Mouse (Mus musculus) limb, embryonic 10.5 days (tissue): ENCODE measurements at regions not wholly inside any gene's neighbourhood (a gene's known extent, or its start where the extent isn't known, plus 50 kb on each side); places are given as distances from the start of the nearest gene placed in this dataset.
"Not testable (repeated sequence)": the region's sequence is repeated elsewhere in the genome, so short reads cannot be mapped to it uniquely, and the experiment has no call there.

Experiments
- DNase-seq: peaks from one replicate; pipeline ENCODE4 v3.0.0-alpha.2; 2017; ENCODE audit warnings: low spot score
- H3K27ac ChIP-seq: fragments of 300-500 bp; sonication (generic); 2 replicates; pipeline ENCODE4 v1.5.1; 2016; ENCODE audit warnings: mild to moderate bottlenecking
- H3K27me3 ChIP-seq: fragments of 300-500 bp; sonication (generic); 2 replicates; pipeline ENCODE4 v1.6.1; 2016; ENCODE audit warnings: low read depth, mild to moderate bottlenecking; ENCODE audit not compliant: poor library complexity, severe bottlenecking
- H3K36me3 ChIP-seq: fragments of 300-500 bp; sonication (generic); 2 replicates; pipeline ENCODE4 v1.6.1; 2016; ENCODE audit warnings: mild to moderate bottlenecking, moderate library complexity
- H3K4me1 ChIP-seq: fragments of 300-500 bp; sonication (generic); 2 replicates; pipeline ENCODE4 v1.6.1; 2016
- H3K4me3 ChIP-seq: fragments of 300-500 bp; sonication (generic); 2 replicates; pipeline ENCODE4 v1.5.1; 2016; ENCODE audit warnings: mild to moderate bottlenecking, moderate library complexity
- H3K9me3 ChIP-seq: fragments of 300-500 bp; sonication (generic); replicated peaks from 2 replicates; pipeline ENCODE4 v1.6.1; 2016; ENCODE audit warnings: mild to moderate bottlenecking
- WGBS: fragments of 180-500 bp; shearing (Covaris S2); methylation state at CpG from one replicate; pipeline ENCODE4 v1.1.7; 2016; 5-methylcytosine and 5-hydroxymethylcytosine counted together

GRCm38 (mm10) chr14:100950681-100951119 is 249.4 kb downstream of the Prr30 start:
- 28% methylated on average over 3 of the region's 3 CpGs for WGBS

GRCm38 (mm10) chr14:100947625-100948024 is 252.5 kb downstream of the Prr30 start:
- DNase-seq, H3K9me3 ChIP-seq, H3K27ac ChIP-seq, H3K27me3 ChIP-seq, H3K4me3 ChIP-seq, H3K36me3 ChIP-seq: not testable (repeated sequence)
- peaks cover 12% of the 10 kb centered on the region for H3K4me1 ChIP-seq

More at GRCm38 (mm10) chr14:100950681-100951119, 249.4 kb downstream of the Prr30 start:
- DNase-seq = peak; percentile 45
- Histone ChIP-seq H3K9me3 (no peaks in the 10 kb centered on the region), H3K36me3 (no peaks in the 10 kb centered on the region), H3K4me3 (no peak overlapping the region), H3K4me1 (peaks cover 12% of the 10 kb centered on the region), H3K27ac (peak overlapping the region; percentile 73), H3K27me3 (no peaks in the 10 kb centered on the region)

- H3K27me3 ChIP-seq = no peaks in the 10 kb centered on the region
- H3K36me3 ChIP-seq = no peaks in the 10 kb centered on the region
- WGBS = 80% methylated on average over 2 of the region's 2 CpGs
- no peaks in the 10 kb centered on the region for H3K4me1 ChIP-seq
- DNase-seq = no peak
- no peaks in the 10 kb centered on the region for H3K9me3 ChIP-seq
- H3K4me3 ChIP-seq = no peak overlapping the region
- no peak overlapping the region for H3K27ac ChIP-seq
These were observed 262.7 kb downstream of the Prr30 start for GRCm38 (mm10) chr14:100937358-100937887.

- no peaks in the 10 kb centered on the region for H3K4me1 ChIP-seq
- 92% methylated on average over 7 of the region's 7 CpGs for WGBS
- H3K4me3 ChIP-seq = no peak overlapping the region
- H3K27ac ChIP-seq = no peak overlapping the region
- no peak for DNase-seq
- H3K9me3 ChIP-seq = no peaks in the 10 kb centered on the region
- no peaks in the 10 kb centered on the region for H3K27me3 ChIP-seq
- no peaks in the 10 kb centered on the region for H3K36me3 ChIP-seq
These were observed 265.6 kb downstream of the Prr30 start for GRCm38 (mm10) chr14:100934554-100934953.

- H3K4me1 ChIP-seq = peaks cover 15% of the 10 kb centered on the region
- H3K36me3 ChIP-seq = no peaks in the 10 kb centered on the region
- no peaks in the 10 kb centered on the region for H3K9me3 ChIP-seq
- no peak for DNase-seq
- H3K4me3 ChIP-seq = no peak overlapping the region
- no peak overlapping the region for H3K27ac ChIP-seq
- no peaks in the 10 kb centered on the region for H3K27me3 ChIP-seq
- 91% methylated on average over 6 of the region's 6 CpGs for WGBS
These were observed 275.2 kb downstream of the Prr30 start for GRCm38 (mm10) chr14:100924880-100925279.

- 7% methylated on average over 2 of the region's 2 CpGs for WGBS
- no peaks in the 10 kb centered on the region for H3K27me3 ChIP-seq
- no peaks in the 10 kb centered on the region for H3K36me3 ChIP-seq
- no peak overlapping the region for H3K4me3 ChIP-seq
- peak; percentile 37 for DNase-seq
- H3K27ac ChIP-seq = peak overlapping the region; percentile 78
- no peaks in the 10 kb centered on the region for H3K9me3 ChIP-seq
- H3K4me1 ChIP-seq = peaks cover 25% of the 10 kb centered on the region
These were observed 299.9 kb downstream of the Prr30 start for GRCm38 (mm10) chr14:100900221-100900620.

- DNase-seq = peak; percentile 37
- Histone ChIP-seq H3K4me3 (no peak overlapping the region), H3K27me3 (no peaks in the 10 kb centered on the region), H3K27ac (peak overlapping the region; percentile 78), H3K36me3 (no peaks in the 10 kb centered on the region), H3K4me1 (peaks cover 29% of the 10 kb centered on the region), H3K9me3 (no peaks in the 10 kb centered on the region)
- 22% methylated on average over 3 of the region's 3 CpGs for WGBS
These were observed 301.1 kb downstream of the Prr30 start for GRCm38 (mm10) chr14:100899074-100899473.

- Histone ChIP-seq H3K36me3 (no peaks in the 10 kb centered on the region), H3K4me1 (peaks cover 30% of the 10 kb centered on the region), H3K9me3 (no peaks in the 10 kb centered on the region), H3K27ac (peak overlapping the region; percentile 87), H3K4me3 (no peak overlapping the region), H3K27me3 (no peaks in the 10 kb centered on the region)
- peak; percentile 80 for DNase-seq
- 17% methylated on average over 18 of the region's 18 CpGs for WGBS
These were observed 310.7 kb downstream of the Prr30 start for GRCm38 (mm10) chr14:100889163-100890157.

- Histone ChIP-seq H3K9me3 (no peaks in the 10 kb centered on the region), H3K36me3 (no peaks in the 10 kb centered on the region), H3K27me3 (no peaks in the 10 kb centered on the region), H3K27ac (no peak overlapping the region), H3K4me3 (no peak overlapping the region), H3K4me1 (no peaks in the 10 kb centered on the region)
- WGBS = 72% methylated on average over 1 of the region's 1 CpGs
- no peak for DNase-seq
These were observed 317.0 kb downstream of the Prr30 start for GRCm38 (mm10) chr14:100883115-100883514.

- DNase-seq = no peak
- H3K4me3 ChIP-seq = no peak overlapping the region
- 85% methylated on average over 2 of the region's 2 CpGs for WGBS
- no peaks in the 10 kb centered on the region for H3K27me3 ChIP-seq
- no peaks in the 10 kb centered on the region for H3K36me3 ChIP-seq
- H3K4me1 ChIP-seq = peaks cover 3% of the 10 kb centered on the region; the same call in 1 of the 2 replicates
- no peak overlapping the region for H3K27ac ChIP-seq
- H3K9me3 ChIP-seq = no peaks in the 10 kb centered on the region
These were observed 320.0 kb downstream of the Prr30 start for GRCm38 (mm10) chr14:100880103-100880502.

GRCm38 (mm10) chr14:100867790-100868189 is 332.3 kb downstream of the Prr30 start:
- Histone ChIP-seq H3K4me1 (no peaks in the 10 kb centered on the region), H3K4me3 (no peak overlapping the region), H3K27ac (no peak overlapping the region), H3K27me3 (no peaks in the 10 kb centered on the region), H3K9me3 (no peaks in the 10 kb centered on the region), H3K36me3 (no peaks in the 10 kb centered on the region)
- 81% methylated on average over 3 of the region's 3 CpGs for WGBS
- DNase-seq = no peak

GRCm38 (mm10) chr14:100864792-100865191 is 335.3 kb downstream of the Prr30 start:
- DNase-seq = no peak
- Histone ChIP-seq H3K9me3 (no peaks in the 10 kb centered on the region), H3K36me3 (no peaks in the 10 kb centered on the region), H3K27me3 (no peaks in the 10 kb centered on the region), H3K4me1 (no peaks in the 10 kb centered on the region), H3K4me3 (no peak overlapping the region), H3K27ac (no peak overlapping the region)
- WGBS = 75% methylated on average over 2 of the region's 2 CpGs

GRCm38 (mm10) chr14:100864164-100864563 is 336.0 kb downstream of the Prr30 start:
- Histone ChIP-seq H3K4me3 (no peak overlapping the region), H3K36me3 (no peaks in the 10 kb centered on the region), H3K27me3 (no peaks in the 10 kb centered on the region), H3K9me3 (no peaks in the 10 kb centered on the region), H3K27ac (no peak overlapping the region), H3K4me1 (no peaks in the 10 kb centered on the region)
- DNase-seq = no peak
- 78% methylated on average over 1 of the region's 1 CpGs for WGBS
